Mouse (Mus musculus) adrenal gland, adult 18-20 months (tissue): ENCODE results near the gene Cd40. TPM values are rescaled to one million over a fixed set of nuclear protein-coding genes. Genes with fewer than 3 reads are reported as not detected.

Experiments
- DNase-seq, 2 experiments: peaks; one replicate each; pipeline ENCODE4 v3.0.0; 2021 to 2022; ENCODE audit warnings: low spot score in 2 of 2
- total RNA-seq, 2 experiments: library from RNA; stranded (reverse); gene quantifications; 1 replicate in 1 of 2; 2 replicates in 1 of 2; pipeline ENCODE4 v1.2.3; 2021

Cd40 gene
- total RNA-seq, 2 experiments from 2014 or later, result 1.9 to 2.2 TPM

- no peak for DNase-seq
Observed at GRCm38 (mm10) chr2:165056377-165057085, 1.1 kb downstream of the Cd40 start.

GRCm38 (mm10) chr2:165059961-165060360, 4.5 kb downstream of the Cd40 start:
- no peak for DNase-seq

GRCm38 (mm10) chr2:165061638-165062433, 6.4 kb downstream of the Cd40 start:
- no peak for DNase-seq

GRCm38 (mm10) chr2:165064489-165064888, 9.1 kb downstream of the Cd40 start:
- no peak for DNase-seq

- no peak for DNase-seq
Observed at GRCm38 (mm10) chr2:165068806-165069205, 13.4 kb downstream of the Cd40 start.

- DNase-seq, result peak; percentile 54 to 59
Observed at GRCm38 (mm10) chr2:165070096-165070816, 14.8 kb downstream of the Cd40 start.

GRCm38 (mm10) chr2:165073381-165073781, 18.0 kb downstream of the Cd40 start:
- DNase-seq, result no peak

- no peak for DNase-seq
Observed at GRCm38 (mm10) chr2:165074081-165074884, 18.9 kb downstream of the Cd40 start.

- DNase-seq, result peak; percentile 82 to 83
Observed at GRCm38 (mm10) chr2:165074937-165075336, 19.5 kb downstream of the Cd40 start.

- no peak for DNase-seq
Observed at GRCm38 (mm10) chr2:165077055-165077454, 21.6 kb downstream of the Cd40 start.

GRCm38 (mm10) chr2:165078045-165078444, 22.6 kb downstream of the Cd40 start:
- DNase-seq, result no peak

- no peak for DNase-seq
Observed at GRCm38 (mm10) chr2:165078605-165079004, 23.2 kb downstream of the Cd40 start.

- no peak for DNase-seq
Observed at GRCm38 (mm10) chr2:165080657-165081056, 25.2 kb downstream of the Cd40 start.

GRCm38 (mm10) chr2:165081257-165081656, 25.8 kb downstream of the Cd40 start:
- no peak for DNase-seq

- no peak for DNase-seq
Observed at GRCm38 (mm10) chr2:165086634-165087033, 31.2 kb downstream of the Cd40 start.

GRCm38 (mm10) chr2:165089470-165089869, 34.0 kb downstream of the Cd40 start:
- DNase-seq, result no peak

- no peak for DNase-seq
Observed at GRCm38 (mm10) chr2:165090650-165091049, 35.2 kb downstream of the Cd40 start, which contains the start of gene 1700025C18Rik. 1700025C18Rik (minus strand) TSS chr2:165090750.

GRCm38 (mm10) chr2:165091433-165091965, 36.1 kb downstream of the Cd40 start:
- peak in 1 of 2 experiments; percentile 47 for DNase-seq

- DNase-seq, result no peak
Observed at GRCm38 (mm10) chr2:165092393-165092792, 37.0 kb downstream of the Cd40 start.

- no peak for DNase-seq
Observed at GRCm38 (mm10) chr2:165096367-165096766, 40.9 kb downstream of the Cd40 start.
